Mouse (Mus musculus): ENCODE measurements around the gene Dock3. TPM values are rescaled to one million over a fixed set of nuclear protein-coding genes. Genes with fewer than 3 reads are reported as not detected.

The Dock3 gene
- polyA plus RNA-seq, 1 experiment from 2014 or later, result 0.57 TPM

DNA sequence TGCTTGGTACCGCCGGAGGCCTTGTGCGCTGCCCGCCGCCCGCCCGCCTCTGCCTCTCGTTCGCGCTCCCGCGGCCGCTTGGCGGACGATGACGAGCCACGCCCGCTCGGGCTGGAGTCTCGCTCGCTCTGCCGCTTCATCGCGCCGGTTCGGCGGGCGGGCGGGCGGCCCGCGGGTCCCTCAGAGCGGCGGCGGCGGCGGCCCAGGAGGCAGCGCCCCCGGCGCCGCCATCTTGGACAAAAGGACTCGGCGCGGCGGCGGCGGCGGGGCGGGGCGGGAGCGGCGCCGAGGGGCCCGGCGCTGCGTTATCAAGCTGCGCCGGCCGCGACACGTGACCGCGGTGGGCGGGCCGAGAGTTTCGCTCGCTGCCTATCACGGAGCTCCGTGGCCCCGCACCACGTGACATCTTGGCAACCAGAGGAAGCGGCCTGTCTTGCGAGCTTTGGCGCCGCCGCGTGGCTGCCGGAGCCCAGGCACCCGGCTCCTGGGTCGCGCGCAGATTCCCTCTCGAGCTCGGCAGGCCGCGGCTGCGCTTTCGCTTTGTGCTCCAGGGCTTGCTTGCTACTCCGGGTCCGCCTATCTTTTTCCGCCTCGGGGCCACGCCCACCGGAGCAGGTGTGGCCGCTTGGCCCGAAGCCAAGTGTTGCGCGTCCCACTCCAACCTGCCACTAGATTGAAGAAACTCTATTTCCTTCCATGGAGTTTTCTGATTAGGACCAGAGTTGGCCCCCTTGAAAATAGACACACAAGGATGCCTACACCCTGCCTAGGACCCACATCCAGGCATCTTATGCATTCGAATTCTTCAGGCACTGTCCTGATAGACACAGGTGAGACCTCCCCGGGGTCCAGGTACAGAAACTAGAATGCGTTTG is 344.6 kb downstream of the Dock3 start, which contains the start of gene Rbm15b:
Gene Rbm15b, minus strand, starts transcription at position 601 of the 875 bp plus-strand sequence.
- ATAC-seq (replicated peaks; ENCODE audit: low FRiP score, low TSS enrichment, low read depth), result peak; percentile 73

DNA sequence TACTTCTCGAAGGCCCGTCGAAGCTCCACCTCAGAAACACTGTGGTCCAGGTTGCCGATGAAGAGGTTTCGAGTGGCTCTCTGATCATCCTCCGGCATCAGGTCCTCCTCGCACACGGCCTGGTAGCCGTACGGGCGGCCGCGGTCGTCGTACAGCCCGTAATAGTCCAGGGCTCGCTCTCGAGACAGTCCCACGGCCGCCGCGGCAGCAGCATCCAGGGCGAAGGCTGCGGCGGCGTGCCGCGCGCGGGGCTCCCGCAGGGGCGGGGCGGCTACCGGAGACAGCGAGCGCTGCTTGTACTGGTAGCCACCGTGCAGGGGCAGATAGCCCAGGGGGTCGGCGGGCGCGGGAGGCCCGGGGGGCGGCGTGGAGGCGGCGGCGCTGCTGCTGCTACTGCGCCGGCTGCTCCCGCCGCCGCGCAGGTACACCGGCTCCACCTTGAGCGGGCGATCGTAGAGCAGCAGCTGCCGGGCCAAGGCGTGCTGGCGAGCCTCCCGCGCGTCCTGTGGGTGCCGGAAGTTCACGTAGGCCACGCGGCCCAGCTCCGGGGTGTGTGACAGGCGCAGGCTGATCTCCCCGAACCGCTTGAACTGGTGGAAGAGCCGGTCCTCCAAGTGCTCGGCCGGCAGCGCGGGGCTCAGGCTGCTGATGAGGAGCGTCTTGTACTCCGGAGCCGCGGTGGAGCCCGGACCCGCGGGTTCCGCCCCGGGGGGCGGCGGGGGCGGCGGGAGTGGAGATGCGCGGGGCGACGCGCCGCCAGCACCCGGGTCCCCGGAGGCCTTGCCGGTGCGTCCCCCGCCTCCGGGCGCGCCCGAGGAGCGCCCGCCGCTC is 345.6 kb downstream of the Dock3 start:
- H3K4me2 ChIP-seq (ENCODE audit: low read length), result peak overlapping the region; percentile 98

More for the DNA sequence above, 344.6 kb downstream of the Dock3 start, which contains the start of gene Rbm15b:
- no peaks in the 10 kb centered on the region for H3K27me3 ChIP-seq (replicated peaks; ENCODE audit: control insufficient read depth, insufficient read depth, low read length)
- peak within 1 kb of the TSS; percentile 98 for H3K4me2 ChIP-seq (ENCODE audit: low read length)
- H3K4me3 ChIP-seq (ENCODE audit: low read depth, low read length), result peak within 1 kb of the TSS; percentile 87
- peak within 1 kb of the TSS; percentile 85 for H3K27ac ChIP-seq (ENCODE audit: low read depth)
- peaks cover 55% of the 10 kb centered on the region for H3K36me3 ChIP-seq (ENCODE audit: control insufficient read depth, insufficient read depth, low read length)
- no peaks in the 10 kb centered on the region for H3K9me3 ChIP-seq (ENCODE audit: control insufficient read depth, low read length)
- WGBS, result 3% methylated on average over 85 of the region's 101 CpGs
- peak within 1 kb of the TSS; percentile 96 for H3K9ac ChIP-seq (ENCODE audit: low read length)
- DNase-seq (ENCODE audit: low spot score), result peak; percentile 96
- peaks cover 40% of the 10 kb centered on the region for H3K4me1 ChIP-seq (replicated peaks; ENCODE audit: control insufficient read depth, insufficient read depth, low read length)

DNA sequence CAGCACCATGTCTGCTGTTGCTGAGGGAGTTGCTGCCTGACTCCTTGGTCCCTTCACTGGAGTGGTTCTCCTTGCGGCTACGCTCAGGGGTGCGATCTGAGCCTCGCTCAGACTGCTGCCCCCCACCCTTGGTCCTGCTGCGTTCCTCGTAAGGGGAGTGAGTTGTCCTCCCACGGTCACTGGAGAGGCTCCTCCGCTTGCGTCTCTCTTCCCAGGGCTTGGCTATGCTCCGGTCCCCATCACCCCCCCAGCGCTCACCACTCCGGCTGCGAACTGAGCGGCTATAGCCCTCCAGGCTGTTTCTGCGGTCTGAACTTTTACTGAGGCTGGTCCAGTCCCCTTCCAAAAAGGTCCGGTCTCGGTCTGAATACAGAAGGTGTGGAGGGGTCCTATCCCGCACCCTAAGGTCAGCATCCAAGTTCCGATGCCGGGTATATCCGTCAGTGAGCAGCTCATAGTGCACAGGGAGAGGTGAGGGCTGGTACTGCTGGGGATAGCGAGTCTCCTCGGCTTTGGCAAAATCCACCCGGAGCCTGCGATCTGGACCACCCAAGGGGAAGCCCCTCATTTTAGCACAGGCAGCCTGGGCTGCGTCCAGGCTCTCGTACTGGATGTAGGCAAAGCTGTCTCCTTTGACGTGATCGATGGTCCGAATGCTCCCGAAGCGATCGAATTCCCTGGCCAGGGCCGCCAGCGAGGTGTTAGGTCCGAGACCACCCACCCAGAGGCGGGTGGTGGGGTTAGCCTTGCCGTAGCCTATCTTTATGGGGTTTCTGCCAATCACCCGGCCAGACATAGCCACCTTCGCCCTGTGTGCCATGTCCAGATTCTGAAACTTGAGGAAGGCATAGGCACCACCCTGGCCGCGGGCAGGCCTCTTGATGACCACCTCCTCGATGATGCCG is 346.5 kb downstream of the Dock3 start:
- H3K27me3 ChIP-seq (replicated peaks; ENCODE audit: control insufficient read depth, insufficient read depth, low read length), result no peaks in the 10 kb centered on the region
- H3K4me2 ChIP-seq (ENCODE audit: low read length), result peak overlapping the region; percentile 98
- H3K9ac ChIP-seq (ENCODE audit: low read length), result peak overlapping the region; percentile 96
- peaks cover 66% of the 10 kb centered on the region for H3K36me3 ChIP-seq (ENCODE audit: control insufficient read depth, insufficient read depth, low read length)
- WGBS, result 15% methylated on average over 44 of the region's 44 CpGs
- peak; percentile 67 for DNase-seq (ENCODE audit: low spot score)
- no peaks in the 10 kb centered on the region for H3K9me3 ChIP-seq (ENCODE audit: control insufficient read depth, low read length)
- H3K27ac ChIP-seq (ENCODE audit: low read depth), result no peak overlapping the region
- ATAC-seq (replicated peaks; ENCODE audit: low FRiP score, low TSS enrichment, low read depth), result no peak; the same call in 1 of the 2 replicates
- H3K4me3 ChIP-seq (ENCODE audit: low read depth, low read length), result peak overlapping the region; percentile 87
- peaks cover 29% of the 10 kb centered on the region for H3K4me1 ChIP-seq (replicated peaks; ENCODE audit: control insufficient read depth, insufficient read depth, low read length)

More for the DNA sequence above, 345.6 kb downstream of the Dock3 start:
- WGBS, result under 1% methylated on average over 92 of the region's 107 CpGs
- peak overlapping the region; percentile 87 for H3K4me3 ChIP-seq (ENCODE audit: low read depth, low read length)
- H3K27ac ChIP-seq (ENCODE audit: low read depth), result peak overlapping the region; percentile 85
- peak; percentile 0; the same call in 1 of the 2 replicates for ATAC-seq (replicated peaks; ENCODE audit: low FRiP score, low TSS enrichment, low read depth)
- H3K4me1 ChIP-seq (replicated peaks; ENCODE audit: control insufficient read depth, insufficient read depth, low read length), result peaks cover 38% of the 10 kb centered on the region
- H3K27me3 ChIP-seq (replicated peaks; ENCODE audit: control insufficient read depth, insufficient read depth, low read length), result no peaks in the 10 kb centered on the region
- H3K9me3 ChIP-seq (ENCODE audit: control insufficient read depth, low read length), result no peaks in the 10 kb centered on the region
- DNase-seq (ENCODE audit: low spot score), result peak; percentile 74
- peak overlapping the region; percentile 96 for H3K9ac ChIP-seq (ENCODE audit: low read length)
- H3K36me3 ChIP-seq (ENCODE audit: control insufficient read depth, insufficient read depth, low read length), result peaks cover 64% of the 10 kb centered on the region

DNA sequence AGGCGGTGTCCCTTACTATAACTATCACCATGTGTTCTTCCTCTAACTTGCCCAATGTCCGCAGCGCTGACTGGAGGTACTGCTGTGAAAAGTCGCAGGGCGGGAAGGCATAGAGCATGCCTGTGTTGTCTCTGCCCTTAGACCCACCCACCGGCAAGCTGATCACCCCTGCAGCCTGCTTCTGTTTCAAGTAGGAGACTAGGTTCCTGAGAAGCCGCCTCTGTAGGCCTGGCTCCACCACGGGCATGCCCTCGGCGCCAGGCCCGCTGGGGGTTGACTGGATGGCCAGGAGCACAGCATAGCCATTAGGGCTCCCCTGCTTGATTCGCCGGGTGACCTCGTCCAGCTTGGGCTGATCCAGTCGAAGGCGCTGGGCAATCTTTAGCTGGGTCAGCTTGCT is 347.4 kb downstream of the Dock3 start:
- Histone ChIP-seq H3K4me3 (ENCODE audit: low read depth, low read length) (peak overlapping the region; percentile 87), H3K9ac (ENCODE audit: low read length) (peak overlapping the region; percentile 21; the same call in 1 of the 2 replicates), H3K4me2 (ENCODE audit: low read length) (peak overlapping the region; percentile 98), H3K27me3 (replicated peaks; ENCODE audit: control insufficient read depth, insufficient read depth, low read length) (no peaks in the 10 kb centered on the region), H3K9me3 (ENCODE audit: control insufficient read depth, low read length) (no peaks in the 10 kb centered on the region), H3K4me1 (replicated peaks; ENCODE audit: control insufficient read depth, insufficient read depth, low read length) (peaks cover 25% of the 10 kb centered on the region), H3K36me3 (ENCODE audit: control insufficient read depth, insufficient read depth, low read length) (peaks cover 63% of the 10 kb centered on the region), H3K27ac (ENCODE audit: low read depth) (no peak overlapping the region)
- WGBS, result 21% methylated on average over 16 of the region's 16 CpGs
- ATAC-seq (replicated peaks; ENCODE audit: low FRiP score, low TSS enrichment, low read depth) (no peak), DNase-seq (ENCODE audit: low spot score) (peak; percentile 70)

DNA sequence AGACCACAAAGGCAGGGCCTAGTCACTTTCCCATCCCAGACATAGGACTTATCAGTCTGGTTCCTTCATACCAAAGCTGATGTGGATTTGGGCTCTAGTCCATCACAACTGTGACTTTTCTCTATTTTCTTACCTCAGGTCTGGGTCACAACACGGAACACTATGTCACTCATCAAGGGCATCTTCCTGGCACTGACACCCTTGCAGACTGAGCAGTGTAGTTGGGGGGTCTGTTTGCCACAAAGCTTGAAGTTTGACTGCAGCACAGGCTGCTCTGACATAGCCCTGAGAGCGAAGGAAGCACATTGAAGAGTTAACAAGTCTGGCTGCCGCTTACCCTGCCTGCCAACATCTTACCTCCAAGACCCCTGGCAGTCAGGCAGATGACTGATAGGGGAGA is 348.6 kb downstream of the Dock3 start:
- Histone ChIP-seq H3K4me2 (ENCODE audit: low read length) (peak overlapping the region; percentile 98), H3K36me3 (ENCODE audit: control insufficient read depth, insufficient read depth, low read length) (peaks cover 62% of the 10 kb centered on the region), H3K27ac (ENCODE audit: low read depth) (no peak overlapping the region), H3K9me3 (ENCODE audit: control insufficient read depth, low read length) (no peaks in the 10 kb centered on the region), H3K4me3 (ENCODE audit: low read depth, low read length) (no peak overlapping the region), H3K4me1 (replicated peaks; ENCODE audit: control insufficient read depth, insufficient read depth, low read length) (peaks cover 25% of the 10 kb centered on the region), H3K9ac (ENCODE audit: low read length) (no peak overlapping the region), H3K27me3 (replicated peaks; ENCODE audit: control insufficient read depth, insufficient read depth, low read length) (no peaks in the 10 kb centered on the region)
- WGBS, result 70% methylated on average over 3 of the region's 3 CpGs
- ATAC-seq (replicated peaks; ENCODE audit: low FRiP score, low TSS enrichment, low read depth) (no peak), DNase-seq (ENCODE audit: low spot score) (no peak)

DNA sequence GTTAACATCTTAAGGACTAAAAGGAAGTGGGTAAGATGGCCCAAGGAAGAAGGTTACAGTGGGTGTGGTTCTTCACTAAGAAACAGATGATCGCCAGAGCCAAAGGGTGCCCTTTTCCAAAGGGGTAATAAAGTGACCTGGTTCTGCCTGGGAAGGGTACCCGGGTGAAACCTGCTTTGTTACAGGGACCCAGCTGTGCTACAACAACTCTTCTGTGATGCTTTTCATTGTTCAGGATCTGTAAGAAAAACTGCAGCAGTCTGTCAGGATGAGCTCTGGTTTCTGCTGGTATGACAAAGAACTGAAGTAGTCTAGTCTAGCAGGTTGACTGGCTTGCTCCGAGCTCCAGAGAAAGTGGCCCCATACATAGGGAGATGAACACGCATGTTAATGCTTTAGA is 349.5 kb downstream of the Dock3 start:
- peaks cover 25% of the 10 kb centered on the region for H3K4me1 ChIP-seq (replicated peaks; ENCODE audit: control insufficient read depth, insufficient read depth, low read length)
- ATAC-seq (replicated peaks; ENCODE audit: low FRiP score, low TSS enrichment, low read depth), result no peak
- no peak overlapping the region for H3K9ac ChIP-seq (ENCODE audit: low read length)
- H3K9me3 ChIP-seq (ENCODE audit: control insufficient read depth, low read length), result no peaks in the 10 kb centered on the region
- no peak for DNase-seq (ENCODE audit: low spot score)
- H3K4me2 ChIP-seq (ENCODE audit: low read length), result no peak overlapping the region
- 75% methylated on average over 4 of the region's 4 CpGs for WGBS
- no peak overlapping the region for H3K4me3 ChIP-seq (ENCODE audit: low read depth, low read length)
- H3K36me3 ChIP-seq (ENCODE audit: control insufficient read depth, insufficient read depth, low read length), result peaks cover 69% of the 10 kb centered on the region
- H3K27me3 ChIP-seq (replicated peaks; ENCODE audit: control insufficient read depth, insufficient read depth, low read length), result no peaks in the 10 kb centered on the region
- H3K27ac ChIP-seq (ENCODE audit: low read depth), result no peak overlapping the region

DNA sequence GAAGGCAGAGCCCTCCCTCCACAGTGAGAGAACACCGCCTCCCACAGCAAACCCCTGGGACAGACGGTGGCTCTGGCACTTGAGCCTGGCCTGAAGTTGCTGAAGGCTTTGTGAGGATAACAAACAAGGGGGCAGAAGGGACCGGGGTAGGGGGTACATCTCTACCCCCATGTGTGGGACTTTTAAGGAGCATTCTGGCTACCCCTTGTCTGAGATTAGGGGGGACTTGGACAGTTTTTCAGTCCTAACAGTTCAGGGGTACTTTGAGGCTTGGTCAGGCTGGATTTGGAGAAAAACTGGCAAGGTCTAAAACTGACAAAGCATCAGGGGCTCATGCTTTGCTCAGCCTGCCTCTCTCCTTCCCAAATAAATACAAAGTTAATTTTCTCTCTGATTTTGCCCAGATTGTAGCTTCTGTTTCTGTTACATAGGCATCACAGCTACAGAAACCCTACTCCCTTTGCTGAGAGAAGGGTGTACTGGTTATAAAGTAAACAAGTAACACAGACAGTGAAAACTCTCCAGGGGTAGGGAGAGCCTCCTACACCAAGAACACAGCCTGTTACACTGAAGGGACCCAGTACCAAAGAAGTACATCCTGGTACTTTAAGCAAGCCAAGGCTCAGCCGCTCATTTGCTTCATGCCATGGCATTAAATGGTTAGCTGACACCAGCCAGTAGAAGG is 350.5 kb downstream of the Dock3 start:
- ATAC-seq (replicated peaks; ENCODE audit: low FRiP score, low TSS enrichment, low read depth) (no peak), DNase-seq (ENCODE audit: low spot score) (peak; percentile 45)
- Histone ChIP-seq H3K36me3 (ENCODE audit: control insufficient read depth, insufficient read depth, low read length) (peaks cover 78% of the 10 kb centered on the region), H3K27me3 (replicated peaks; ENCODE audit: control insufficient read depth, insufficient read depth, low read length) (no peaks in the 10 kb centered on the region), H3K4me2 (ENCODE audit: low read length) (no peak overlapping the region), H3K4me1 (replicated peaks; ENCODE audit: control insufficient read depth, insufficient read depth, low read length) (peaks cover 25% of the 10 kb centered on the region), H3K9me3 (ENCODE audit: control insufficient read depth, low read length) (no peaks in the 10 kb centered on the region), H3K4me3 (ENCODE audit: low read depth, low read length) (no peak overlapping the region), H3K27ac (ENCODE audit: low read depth) (no peak overlapping the region), H3K9ac (ENCODE audit: low read length) (no peak overlapping the region)
- WGBS, result 65% methylated on average over 4 of the region's 4 CpGs

Measured in intestine, embryonic 14.5 days (tissue).